Mouse (Mus musculus) liver, embryonic 15.5 days (tissue): ENCODE data around the gene Ablim2. TPM values are rescaled to one million over a fixed set of nuclear protein-coding genes. Genes with fewer than 3 reads are reported as not detected.

ENCODE experiments used
- ATAC-seq: fragments of 200-750 bp; cut with Nextera tagmentation; 2 replicates; pipeline ENCODE4 v1.8.0; 2017; ENCODE audit warnings: moderate number of reproducible peaks, mild to moderate bottlenecking, moderate library complexity; ENCODE audit not compliant: insufficient read depth
- H3K27ac ChIP-seq: fragments of 300-500 bp; sonication (generic); replicated peaks from 2 replicates; pipeline ENCODE4 v1.5.1; 2015; ENCODE audit warnings: mild to moderate bottlenecking, inconsistent platforms
- H3K27me3 ChIP-seq: fragments of 300-500 bp; sonication (generic); 2 replicates; pipeline ENCODE4 v1.6.1; 2015; ENCODE audit warnings: mild to moderate bottlenecking, inconsistent platforms
- H3K36me3 ChIP-seq: fragments of 300-500 bp; sonication (generic); replicated peaks from 2 replicates; pipeline ENCODE4 v1.6.1; 2015; ENCODE audit warnings: moderate library complexity, mild to moderate bottlenecking, inconsistent platforms
- H3K4me1 ChIP-seq: fragments of 300-500 bp; sonication (generic); replicated peaks from 2 replicates; pipeline ENCODE4 v1.6.1; 2015; ENCODE audit warnings: inconsistent platforms
- H3K4me2 ChIP-seq: fragments of 300-500 bp; sonication (generic); 2 replicates; pipeline ENCODE4 v1.6.1; 2015; ENCODE audit warnings: moderate library complexity, mild to moderate bottlenecking, inconsistent platforms
- H3K4me3 ChIP-seq: fragments of 300-500 bp; sonication (generic); replicated peaks from 2 replicates; pipeline ENCODE4 v1.5.1; 2015; ENCODE audit warnings: mild to moderate bottlenecking, inconsistent platforms
- H3K9ac ChIP-seq: fragments of 300-500 bp; sonication (generic); 2 replicates; pipeline ENCODE4 v1.6.1; 2015; ENCODE audit warnings: moderate library complexity, mild to moderate bottlenecking, inconsistent platforms
- H3K9me3 ChIP-seq: fragments of 300-500 bp; sonication (generic); replicated peaks from 2 replicates; pipeline ENCODE4 v1.6.1; 2016; ENCODE audit warnings: inconsistent platforms
- WGBS: fragments of 180-500 bp; shearing (Covaris S2); methylation state at CpG from one replicate; pipeline ENCODE4 v1.1.7; 2015; ENCODE audit warnings: mixed read lengths; ENCODE audit not compliant: insufficient replicate concordance; 5-methylcytosine and 5-hydroxymethylcytosine counted together
- polyA plus RNA-seq: library from polyadenylated mRNA; unstranded; fragments of >200 nt; fragmentation: Nextera tagmentation; extraction: Ambion mirVana; gene quantifications from 2 replicates; pipeline ENCODE4 v1.2.1, GENCODE M21; 2015

Gene Ablim2
- polyA plus RNA-seq, 1 experiment from 2014 or later = 0.36 TPM

DNA sequence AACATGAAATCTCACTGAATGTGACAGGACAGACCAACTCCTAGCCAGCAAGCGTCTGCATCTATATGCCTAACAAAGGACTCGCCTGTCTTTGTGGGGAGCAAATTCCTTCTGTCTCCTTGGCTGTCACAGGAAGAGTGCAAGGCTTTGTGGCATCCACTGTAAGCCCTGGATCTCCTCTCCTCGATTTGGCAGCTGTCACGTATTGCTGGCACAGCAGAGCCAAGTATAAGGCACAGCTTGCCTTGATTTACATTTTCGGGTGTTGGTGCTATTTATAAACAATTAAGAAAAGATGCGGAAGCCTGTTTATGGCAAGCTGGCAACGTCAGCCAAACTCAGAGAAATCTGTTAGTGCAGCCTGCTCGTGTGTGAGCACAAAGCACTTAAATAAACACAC is 160.7 kb downstream of the Ablim2 start:
- Histone ChIP-seq H3K27me3 (no peaks in the 10 kb centered on the region), H3K4me1 (no peaks in the 10 kb centered on the region), H3K4me2 (no peak overlapping the region), H3K36me3 (no peaks in the 10 kb centered on the region), H3K4me3 (no peak overlapping the region), H3K9me3 (no peaks in the 10 kb centered on the region), H3K27ac (no peak overlapping the region), H3K9ac (no peak overlapping the region)
- ATAC-seq = no peak
- 44% methylated on average over 8 of the region's 8 CpGs for WGBS

DNA sequence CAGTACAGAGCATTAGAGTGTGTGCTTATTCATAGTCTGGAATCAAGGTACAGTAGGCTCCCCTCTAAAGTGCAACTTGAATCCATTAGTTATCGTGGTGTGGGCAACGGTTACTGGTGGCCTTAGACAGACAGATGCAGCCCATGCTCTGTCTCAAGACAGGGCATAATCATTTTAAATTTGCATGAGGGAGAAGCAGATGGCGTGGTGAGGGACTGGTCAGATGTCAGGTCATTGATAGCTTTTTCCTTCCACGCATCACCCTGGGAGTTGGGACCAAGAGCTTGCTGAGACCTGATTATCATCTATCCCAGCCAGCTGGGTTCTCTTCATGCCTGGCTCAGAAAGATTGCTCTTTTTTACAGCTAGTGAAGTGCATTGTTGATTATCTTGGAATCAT is 162.4 kb downstream of the Ablim2 start:
- H3K4me2 ChIP-seq = no peak overlapping the region
- H3K9ac ChIP-seq = no peak overlapping the region
- H3K36me3 ChIP-seq = no peaks in the 10 kb centered on the region
- no peak for ATAC-seq
- 51% methylated on average over 4 of the region's 4 CpGs for WGBS
- no peak overlapping the region for H3K27ac ChIP-seq
- no peaks in the 10 kb centered on the region for H3K4me1 ChIP-seq
- H3K4me3 ChIP-seq = no peak overlapping the region
- no peaks in the 10 kb centered on the region for H3K9me3 ChIP-seq
- no peaks in the 10 kb centered on the region for H3K27me3 ChIP-seq

DNA sequence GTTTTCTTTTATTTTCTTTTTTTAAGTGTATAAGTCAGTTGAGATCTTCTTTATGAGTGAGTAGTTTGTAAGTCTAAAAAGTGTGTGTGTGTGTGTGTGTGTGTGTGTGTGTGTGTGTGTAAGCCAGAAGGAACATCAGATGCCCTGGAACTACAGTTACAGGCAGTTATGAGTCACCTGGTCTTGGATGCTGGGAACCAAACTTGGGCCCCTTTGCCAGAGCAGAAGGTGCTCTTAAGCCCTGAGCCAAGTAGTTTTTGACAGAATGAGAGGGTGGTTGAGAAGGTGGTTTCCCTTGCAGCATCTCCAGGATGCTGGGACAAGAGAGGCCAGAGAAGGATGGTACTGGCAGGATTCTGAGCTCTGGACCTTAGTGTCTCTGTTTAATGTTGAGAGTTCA is 162.9 kb downstream of the Ablim2 start:
- no peak overlapping the region for H3K27ac ChIP-seq
- H3K4me1 ChIP-seq = no peaks in the 10 kb centered on the region
- ATAC-seq = no peak
- no peak overlapping the region for H3K4me3 ChIP-seq
- no peaks in the 10 kb centered on the region for H3K36me3 ChIP-seq
- H3K9me3 ChIP-seq = no peaks in the 10 kb centered on the region
- H3K9ac ChIP-seq = no peak overlapping the region
- no peak overlapping the region for H3K4me2 ChIP-seq
- no peaks in the 10 kb centered on the region for H3K27me3 ChIP-seq

DNA sequence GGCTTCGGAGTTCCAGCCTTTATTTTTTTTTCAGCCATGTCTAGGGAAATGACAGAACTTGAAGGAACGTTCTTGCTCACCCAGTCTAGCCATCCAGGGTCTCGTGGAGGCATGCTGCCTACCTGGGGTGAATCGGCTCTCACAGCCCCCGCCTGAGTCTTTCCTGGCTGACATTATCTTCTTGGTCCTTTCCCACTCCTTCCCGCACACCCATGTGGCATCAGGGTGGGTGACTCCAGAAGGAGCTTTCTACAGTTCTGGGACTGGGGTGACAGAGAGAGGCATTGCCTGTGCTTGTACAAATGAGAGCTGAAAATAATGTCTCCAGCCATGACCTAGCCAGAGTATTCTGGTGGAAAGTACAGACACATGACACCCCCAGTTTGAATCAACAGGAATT is 163.5 kb downstream of the Ablim2 start:
- Histone ChIP-seq H3K4me2 (no peak overlapping the region), H3K27ac (no peak overlapping the region), H3K4me3 (no peak overlapping the region), H3K4me1 (no peaks in the 10 kb centered on the region), H3K27me3 (no peaks in the 10 kb centered on the region), H3K9me3 (no peaks in the 10 kb centered on the region), H3K9ac (no peak overlapping the region), H3K36me3 (no peaks in the 10 kb centered on the region)
- no peak for ATAC-seq
- WGBS = 58% methylated on average over 6 of the region's 6 CpGs

DNA sequence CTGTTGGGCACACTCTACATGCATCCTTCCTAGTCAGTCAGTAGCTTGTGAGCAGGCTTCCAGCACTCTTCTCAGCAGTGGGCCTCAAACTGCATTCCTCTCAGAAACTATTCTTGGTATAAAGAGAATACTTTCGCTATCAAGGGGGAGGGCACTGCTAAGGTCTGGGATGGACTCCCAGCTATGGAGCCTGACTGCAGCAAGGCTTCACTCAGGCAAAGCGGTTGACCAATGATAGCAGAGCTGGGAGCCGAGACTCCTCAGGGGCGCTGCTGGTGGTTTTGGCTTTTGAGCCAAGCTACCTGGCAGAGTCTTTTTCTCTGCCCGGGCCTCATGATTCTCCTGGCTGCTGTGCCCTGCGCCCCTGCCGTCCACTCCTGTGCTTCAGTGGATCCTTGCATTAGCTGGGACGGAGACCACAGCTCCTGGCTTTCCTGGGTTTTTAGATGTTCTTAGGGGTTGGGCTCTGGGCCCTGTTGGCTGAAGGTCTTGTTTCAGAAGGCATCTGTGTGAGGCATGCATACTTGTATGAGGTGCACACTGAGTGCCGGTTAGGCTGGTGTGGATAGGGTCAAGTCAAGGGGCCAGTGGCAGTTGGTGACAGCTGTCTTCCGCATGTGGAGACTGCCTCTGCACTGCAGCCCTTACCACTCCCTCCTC is 164.0 kb downstream of the Ablim2 start:
- Histone ChIP-seq H3K9me3 (no peaks in the 10 kb centered on the region), H3K27ac (no peak overlapping the region), H3K27me3 (no peaks in the 10 kb centered on the region), H3K4me3 (no peak overlapping the region), H3K4me2 (no peak overlapping the region), H3K36me3 (no peaks in the 10 kb centered on the region), H3K9ac (no peak overlapping the region), H3K4me1 (no peaks in the 10 kb centered on the region)
- WGBS = 57% methylated on average over 10 of the region's 10 CpGs
- ATAC-seq = no peak

DNA sequence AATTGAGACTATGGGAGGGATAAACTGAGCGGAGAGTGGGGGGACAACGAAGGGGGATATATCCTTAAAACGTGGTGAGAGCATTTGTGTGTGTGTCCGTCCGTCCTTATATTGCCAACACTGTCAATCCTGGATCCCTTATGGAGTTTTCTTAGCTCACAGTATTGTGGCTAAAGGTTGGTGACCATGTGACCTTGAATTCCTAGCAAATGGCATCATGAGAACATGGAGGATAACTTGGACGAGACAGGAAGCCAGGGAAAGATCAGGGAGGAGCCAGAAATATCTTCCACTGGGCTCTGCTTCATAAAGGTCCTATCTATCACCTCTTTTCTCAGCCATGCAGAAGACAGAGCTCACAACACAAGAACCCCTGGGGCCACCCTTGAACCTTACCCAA is 165.8 kb downstream of the Ablim2 start:
- Histone ChIP-seq H3K9me3 (no peaks in the 10 kb centered on the region), H3K36me3 (no peaks in the 10 kb centered on the region), H3K27me3 (no peaks in the 10 kb centered on the region), H3K4me2 (no peak overlapping the region), H3K27ac (no peak overlapping the region), H3K4me1 (no peaks in the 10 kb centered on the region), H3K4me3 (no peak overlapping the region), H3K9ac (no peak overlapping the region)
- 62% methylated on average over 6 of the region's 6 CpGs for WGBS
- no peak for ATAC-seq

DNA sequence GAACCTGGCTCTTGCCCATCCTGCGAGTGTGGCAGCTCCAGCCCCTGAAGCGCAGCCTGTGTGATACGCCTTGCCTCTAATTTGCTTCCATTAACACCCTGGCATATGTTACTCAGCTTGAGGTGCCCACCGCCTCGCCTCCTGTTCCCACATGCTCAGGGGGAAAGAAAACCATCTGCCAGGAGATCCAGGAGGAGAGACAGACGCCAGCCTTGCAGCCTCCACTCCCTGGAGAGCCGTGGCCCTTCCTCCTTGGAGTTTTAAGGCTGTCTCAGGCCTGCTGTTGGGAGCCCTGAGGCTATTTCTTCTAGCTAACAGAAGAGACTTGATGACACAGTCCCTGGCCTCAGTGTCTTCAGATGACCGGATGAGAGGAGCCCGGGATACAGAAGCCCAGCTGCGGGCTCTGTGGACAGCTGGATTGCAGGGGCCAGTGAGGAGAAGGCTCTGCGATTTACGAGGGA is 167.5 kb downstream of the Ablim2 start:
- H3K4me1 ChIP-seq = no peaks in the 10 kb centered on the region
- H3K27ac ChIP-seq = no peak overlapping the region
- no peak overlapping the region for H3K9ac ChIP-seq

DNA sequence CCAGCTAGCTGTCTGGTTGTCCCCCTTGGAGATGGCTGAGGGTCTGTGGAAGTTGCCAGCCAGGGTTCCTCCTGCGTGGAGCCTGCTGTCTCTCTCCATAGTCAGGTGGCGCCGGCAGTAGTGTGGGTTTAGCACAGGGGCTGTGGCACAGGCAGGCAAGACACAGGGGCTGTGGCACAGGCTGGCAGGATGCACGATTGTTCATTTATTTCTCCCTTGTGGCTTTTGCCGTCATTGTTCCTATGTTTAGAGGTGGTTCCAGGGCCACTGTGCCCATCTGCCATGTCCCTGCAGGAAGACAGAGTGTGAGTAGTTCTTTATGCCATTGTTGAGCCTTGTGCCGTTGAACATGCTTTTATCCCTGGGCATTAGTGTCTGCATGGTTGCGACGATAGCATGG is 168.8 kb downstream of the Ablim2 start:
- no peak overlapping the region for H3K27ac ChIP-seq
- H3K36me3 ChIP-seq = no peaks in the 10 kb centered on the region
- H3K4me2 ChIP-seq = no peak overlapping the region
- no peak for ATAC-seq
- H3K4me1 ChIP-seq = no peaks in the 10 kb centered on the region
- 59% methylated on average over 8 of the region's 8 CpGs for WGBS
- no peaks in the 10 kb centered on the region for H3K9me3 ChIP-seq
- H3K27me3 ChIP-seq = no peaks in the 10 kb centered on the region
- no peak overlapping the region for H3K9ac ChIP-seq
- H3K4me3 ChIP-seq = no peak overlapping the region

More for the DNA sequence above, 167.5 kb downstream of the Ablim2 start:
- ATAC-seq = no peak
- no peaks in the 10 kb centered on the region for H3K9me3 ChIP-seq
- H3K27me3 ChIP-seq = no peaks in the 10 kb centered on the region
- 52% methylated on average over 12 of the region's 12 CpGs for WGBS
- no peak overlapping the region for H3K4me2 ChIP-seq
- H3K36me3 ChIP-seq = no peaks in the 10 kb centered on the region
- no peak overlapping the region for H3K4me3 ChIP-seq

DNA sequence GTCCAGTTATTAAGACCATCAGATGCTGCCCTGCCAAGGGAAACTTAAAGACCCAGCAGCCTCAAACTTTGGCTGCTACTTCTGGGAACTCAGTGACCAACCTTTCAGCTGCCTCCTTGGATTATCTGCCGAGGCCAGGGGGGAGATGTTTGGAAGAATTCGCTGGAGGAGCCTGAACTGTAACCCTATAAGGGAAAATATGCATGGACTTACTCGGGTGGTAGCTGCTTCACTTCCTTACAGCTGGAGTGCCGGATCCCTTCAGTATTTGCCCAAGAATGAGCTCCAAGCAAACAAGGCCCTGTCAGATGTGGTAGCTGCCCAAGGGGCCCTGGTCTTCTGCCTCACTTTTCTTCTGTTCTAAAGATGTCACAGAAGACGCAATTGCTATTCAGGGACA is 173.6 kb downstream of the Ablim2 start:
- no peaks in the 10 kb centered on the region for H3K9me3 ChIP-seq
- no peaks in the 10 kb centered on the region for H3K27me3 ChIP-seq
- no peak overlapping the region for H3K9ac ChIP-seq
- no peak overlapping the region for H3K4me2 ChIP-seq
- no peak overlapping the region for H3K27ac ChIP-seq
- no peaks in the 10 kb centered on the region for H3K36me3 ChIP-seq
- no peaks in the 10 kb centered on the region for H3K4me1 ChIP-seq
- no peak for ATAC-seq
- 48% methylated on average over 5 of the region's 5 CpGs for WGBS
- no peak overlapping the region for H3K4me3 ChIP-seq

DNA sequence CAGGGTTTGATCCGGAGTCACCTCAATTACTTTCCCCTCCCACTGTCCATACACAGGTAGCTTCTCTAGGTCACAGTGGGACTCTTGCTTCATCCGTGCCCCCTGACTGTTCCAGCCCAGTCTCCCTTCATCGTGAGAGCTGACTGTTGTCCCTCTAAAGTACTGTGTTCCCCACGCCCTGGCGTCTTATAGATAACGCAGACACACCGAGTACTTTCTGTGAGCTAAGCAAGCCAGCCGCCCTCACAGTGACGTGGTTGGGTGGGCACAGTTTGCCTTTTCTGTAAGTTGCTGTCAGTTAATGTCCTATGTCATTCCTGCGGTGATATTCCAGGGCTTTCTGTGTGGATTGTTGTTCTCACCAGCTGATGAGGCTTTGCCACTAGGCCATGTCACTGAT is 175.4 kb downstream of the Ablim2 start:
- WGBS = 58% methylated on average over 10 of the region's 10 CpGs
- Histone ChIP-seq H3K9ac (no peak overlapping the region), H3K4me1 (no peaks in the 10 kb centered on the region), H3K36me3 (no peaks in the 10 kb centered on the region), H3K4me3 (no peak overlapping the region), H3K4me2 (no peak overlapping the region), H3K27me3 (no peaks in the 10 kb centered on the region), H3K9me3 (no peaks in the 10 kb centered on the region), H3K27ac (no peak overlapping the region)
- no peak for ATAC-seq
